Mouse (Mus musculus): Measurements from ENCODE around the gene Ccdc120. TPM values are rescaled to one million over a fixed set of nuclear protein-coding genes. Genes with fewer than 3 reads are reported as not detected.

Ccdc120 gene
- 10 to 100 TPM; 26.3 TPM for total RNA-seq (2021)
- long read RNA-seq, experiment 1, partial matches to known transcripts = 2 of 12 reads
- long read RNA-seq, experiment 1, other reads (novel, unspliced or antisense) = 10 of 12 reads
- long read RNA-seq, experiment 2, partial matches to known transcripts = 1 of 12 reads
- long read RNA-seq, experiment 2, other reads (novel, unspliced or antisense) = 8 of 12 reads

DNA sequence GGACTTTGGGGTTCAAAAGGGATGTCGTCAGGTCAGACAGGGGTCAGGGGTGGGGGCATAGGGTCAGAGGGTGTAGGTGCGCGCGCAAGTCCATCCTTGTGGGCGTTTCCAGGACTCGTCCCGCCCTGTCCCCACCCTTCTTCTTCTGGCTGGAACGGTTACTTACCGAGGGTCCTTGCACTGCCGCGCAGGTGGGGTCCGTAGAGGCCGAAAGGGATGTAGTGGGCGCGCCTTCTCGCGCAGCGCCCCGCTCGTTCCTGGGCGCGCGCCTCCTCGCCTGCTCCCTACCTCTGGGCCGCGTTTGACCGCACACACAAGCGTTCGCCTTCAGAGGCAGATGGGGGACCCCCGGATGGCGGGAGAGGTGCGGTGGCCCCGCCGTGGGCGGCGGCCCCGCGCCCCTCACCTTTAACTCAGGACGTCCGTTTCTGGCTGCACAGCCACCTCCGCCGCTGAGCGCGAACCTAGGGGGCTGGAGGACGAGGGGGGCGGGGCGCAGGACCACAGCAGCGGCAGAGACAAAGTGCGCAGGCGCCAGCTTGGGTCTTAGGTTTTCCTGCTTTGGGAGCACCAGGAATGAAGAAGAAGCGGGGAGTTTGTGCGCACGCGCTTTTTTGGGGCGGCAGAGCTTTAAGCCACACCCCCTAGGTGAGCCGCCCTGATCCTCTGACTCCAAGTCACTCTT is at the start of gene Ccdc120:
TSS of gene Ccdc120 (minus strand) at position 474 of the 685 bp plus-strand sequence.
- 0 out of 2 replicates have a peak within 1 kb of the TSS, but pooled peaks have one; percentile 57 for H3K27ac ChIP-seq
- intact Hi-C loops (cut with DNase I) = no loop called here
- TF ChIP-seq CTCF (IDR thresholded peaks at IDR 0.05) = no peak
- peak; percentile 70 to 72 for DNase-seq (ENCODE audit: extremely low spot score in 1 of 2, low spot score in 2 of 2)
- peak within 1 kb of the TSS; percentile 54 for H3K4me3 ChIP-seq

DNA sequence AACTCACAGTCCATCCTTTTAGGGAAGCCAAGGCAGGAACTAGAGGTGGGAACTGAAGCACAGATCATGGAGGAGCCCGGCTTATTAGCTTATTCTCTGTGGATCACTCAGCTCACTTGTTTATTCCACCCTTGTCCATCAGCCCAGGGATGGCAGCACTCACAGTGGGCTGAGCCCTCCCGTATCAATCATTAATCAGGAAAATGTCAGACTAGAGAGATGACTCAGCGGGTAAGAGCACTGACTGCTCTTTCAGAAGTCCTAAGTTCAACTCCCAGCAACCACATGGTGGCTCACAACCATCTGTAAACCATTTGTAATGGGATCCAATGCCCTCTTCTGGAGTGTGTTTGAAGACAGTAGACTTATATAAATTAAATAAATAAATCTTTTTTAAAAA is 46.6 kb upstream of the Ccdc120 start:
- no peak for TF ChIP-seq CTCF (IDR thresholded peaks at IDR 0.05)
- DNase-seq (ENCODE audit: extremely low spot score in 1 of 2, low spot score in 2 of 2) = no peak
- intact Hi-C loops (cut with DNase I) = no loop called here
- Histone ChIP-seq H3K27ac (no peak overlapping the region), H3K4me3 (no peak overlapping the region)

DNA sequence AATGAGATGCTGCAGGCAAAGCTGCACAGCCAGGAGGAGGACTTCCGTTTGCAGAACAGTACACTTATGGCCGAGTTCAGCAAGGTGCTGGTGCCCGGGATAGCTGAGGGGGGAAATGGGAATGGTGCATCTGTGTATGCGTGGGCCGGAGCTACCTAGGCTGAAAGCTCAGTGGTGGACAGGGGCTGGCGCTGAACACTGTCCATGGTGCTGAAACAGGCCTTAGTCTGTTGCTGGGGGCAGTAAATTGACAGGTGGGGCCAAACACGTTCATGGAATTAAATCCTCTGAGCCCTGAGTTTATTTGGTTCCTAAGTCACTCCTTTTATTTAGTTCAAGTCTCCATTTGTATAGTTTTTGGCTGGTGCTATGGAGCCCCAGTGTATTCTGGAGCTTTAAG is 44.3 kb upstream of the Ccdc120 start:
- DNase-seq (ENCODE audit: extremely low spot score in 1 of 2, low spot score in 2 of 2) = no peak
- no peak overlapping the region for H3K4me3 ChIP-seq
- H3K27ac ChIP-seq = no peak overlapping the region
- no peak for TF ChIP-seq CTCF (IDR thresholded peaks at IDR 0.05)
- intact Hi-C loops (cut with DNase I) = no loop called here

DNA sequence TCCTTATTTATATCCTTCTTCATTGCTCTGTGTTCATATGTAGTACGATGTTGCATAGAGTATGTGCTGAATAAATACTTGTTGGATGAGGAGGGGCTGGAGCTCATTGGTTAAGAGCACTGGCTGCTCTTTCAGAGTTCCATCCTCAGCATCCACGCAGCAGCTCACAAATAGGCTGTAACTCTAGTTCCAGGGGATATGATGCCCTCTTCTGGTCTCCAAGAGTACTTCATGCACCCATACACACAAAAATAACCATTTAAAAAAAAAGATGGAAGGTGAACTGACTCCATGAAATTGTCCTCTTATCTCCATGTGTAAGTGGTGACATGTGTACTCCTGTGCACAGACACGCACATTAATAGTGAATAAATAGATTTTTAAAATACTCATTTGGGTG is 42.7 kb upstream of the Ccdc120 start:
- TF ChIP-seq CTCF (IDR thresholded peaks at IDR 0.05) = peak; percentile 43
- Histone ChIP-seq H3K27ac (no peak overlapping the region), H3K4me3 (no peak overlapping the region)
- no peak for DNase-seq (ENCODE audit: extremely low spot score in 1 of 2, low spot score in 2 of 2)
- intact Hi-C loops (cut with DNase I) = no loop called here

DNA sequence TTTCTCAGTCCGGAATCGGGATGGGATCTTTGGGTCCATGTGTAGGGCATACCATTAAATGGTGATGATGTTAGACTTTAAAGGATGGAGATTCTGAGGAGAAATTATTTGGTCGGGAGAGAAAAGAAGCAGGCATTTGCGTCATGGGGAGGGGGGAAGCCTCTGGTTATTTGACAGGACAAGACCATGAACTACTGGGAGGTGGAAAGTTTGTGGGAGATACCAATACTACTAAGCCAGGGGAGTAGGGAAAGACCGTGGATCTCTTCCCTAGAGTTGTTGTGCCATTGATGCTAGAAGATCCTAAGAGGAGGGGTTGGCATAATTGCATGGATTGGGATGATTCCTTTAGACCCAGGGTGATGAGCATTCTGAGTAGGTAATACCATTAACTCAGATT is 39.6 kb upstream of the Ccdc120 start:
- intact Hi-C loops (cut with DNase I) = no loop called here
- TF ChIP-seq CTCF (IDR thresholded peaks at IDR 0.05) = no peak
- peak overlapping the region; percentile 90 for H3K27ac ChIP-seq
- no peak for DNase-seq (ENCODE audit: extremely low spot score in 1 of 2, low spot score in 2 of 2)
- peak overlapping the region; percentile 64 for H3K4me3 ChIP-seq

DNA sequence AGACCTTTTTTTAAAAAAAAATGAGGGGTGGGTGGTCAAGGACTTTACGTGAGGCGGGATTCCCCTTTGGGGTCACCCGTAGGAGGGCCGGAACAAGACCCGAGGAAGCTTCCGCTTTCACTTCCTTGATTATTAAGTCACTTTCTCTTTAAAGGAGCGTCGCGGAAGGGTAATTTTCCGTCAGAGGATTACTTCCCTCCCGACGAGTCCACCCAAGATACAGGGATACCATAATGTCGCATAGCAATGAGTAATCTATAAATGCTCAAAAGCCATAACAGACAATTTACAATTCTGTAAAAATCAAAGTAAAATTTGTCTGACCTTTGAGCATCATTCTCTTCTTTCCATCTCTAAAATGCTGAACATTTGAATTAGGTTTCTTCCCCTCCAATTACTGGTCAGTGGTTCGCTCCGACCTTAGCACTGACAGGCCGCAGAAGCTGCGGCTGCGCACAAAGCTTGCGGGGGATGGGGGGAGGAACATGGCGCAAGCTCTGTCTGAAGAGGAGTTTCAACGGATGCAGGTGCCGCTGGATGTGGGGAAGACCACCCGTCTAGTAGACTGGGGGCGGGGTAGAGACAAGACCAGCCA is 38.9 kb upstream of the Ccdc120 start, which contains the start of gene Gripap1:
TSS of gene Gripap1 (plus strand) at position 224 of the 595 bp plus-strand sequence.
- DNase-seq (ENCODE audit: extremely low spot score in 1 of 2, low spot score in 2 of 2) = peak; percentile 67 to 72
- TF ChIP-seq CTCF (IDR thresholded peaks at IDR 0.05) = no peak
- intact Hi-C loops (cut with DNase I) = no loop called here
- peak within 1 kb of the TSS; percentile 90 for H3K27ac ChIP-seq
- H3K4me3 ChIP-seq = peak within 1 kb of the TSS; percentile 64

DNA sequence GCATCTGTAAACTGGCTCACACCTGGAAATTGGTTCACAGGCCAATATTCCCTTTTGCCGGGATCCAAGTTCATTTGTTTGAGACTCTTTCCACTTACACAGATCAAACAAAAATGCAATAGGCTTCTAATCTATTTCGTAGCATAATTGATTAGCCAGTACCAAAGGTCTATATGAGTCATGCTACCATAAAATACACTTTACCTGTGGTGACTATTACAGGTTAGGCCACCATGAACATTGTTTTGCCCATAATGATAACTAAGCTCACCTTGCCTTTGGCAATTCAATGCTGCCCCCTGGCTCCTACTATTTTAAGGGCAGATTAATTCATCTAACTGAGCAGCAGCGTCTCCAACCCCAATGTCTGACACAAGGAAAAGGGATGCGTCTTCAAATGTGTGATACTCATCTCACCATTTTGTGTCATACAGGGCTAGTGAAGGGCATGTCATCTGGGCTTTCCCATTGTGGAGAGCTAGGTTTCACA is 31.9 kb upstream of the Ccdc120 start:
- H3K4me3 ChIP-seq = no peak overlapping the region
- H3K27ac ChIP-seq = no peak overlapping the region
- no peak for TF ChIP-seq CTCF (IDR thresholded peaks at IDR 0.05)
- intact Hi-C loops (cut with DNase I) = no loop called here
- no peak for DNase-seq (ENCODE audit: extremely low spot score in 1 of 2, low spot score in 2 of 2)

DNA sequence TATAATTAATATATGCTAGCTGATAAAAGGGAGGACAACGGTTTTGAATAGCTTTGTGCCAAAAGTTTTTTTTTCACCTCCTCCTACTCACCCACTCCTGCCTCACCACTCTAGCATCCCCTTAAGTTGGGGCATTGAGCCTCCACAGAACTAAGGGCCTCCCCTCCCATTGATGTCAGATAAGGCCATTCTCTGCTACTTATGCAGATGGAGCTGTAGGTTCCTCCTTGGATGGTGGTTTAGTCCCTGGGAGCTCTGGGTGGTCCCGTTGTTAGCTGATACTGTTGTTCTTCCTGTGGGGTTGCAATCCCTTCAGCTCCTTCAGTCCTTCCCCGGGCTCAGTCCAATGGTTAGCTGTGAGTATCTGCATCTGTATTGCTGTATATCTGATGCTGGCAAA is 28.6 kb upstream of the Ccdc120 start:
- no peak overlapping the region for H3K27ac ChIP-seq
- intact Hi-C loops (cut with DNase I) = loop anchor here (5.0 kb wide), 1 partner anchor 357 kb away; no protein-coding TSS in a partner anchor
- no peak for DNase-seq (ENCODE audit: extremely low spot score in 1 of 2, low spot score in 2 of 2)
- no peak for TF ChIP-seq CTCF (IDR thresholded peaks at IDR 0.05)
- H3K4me3 ChIP-seq = no peak overlapping the region

DNA sequence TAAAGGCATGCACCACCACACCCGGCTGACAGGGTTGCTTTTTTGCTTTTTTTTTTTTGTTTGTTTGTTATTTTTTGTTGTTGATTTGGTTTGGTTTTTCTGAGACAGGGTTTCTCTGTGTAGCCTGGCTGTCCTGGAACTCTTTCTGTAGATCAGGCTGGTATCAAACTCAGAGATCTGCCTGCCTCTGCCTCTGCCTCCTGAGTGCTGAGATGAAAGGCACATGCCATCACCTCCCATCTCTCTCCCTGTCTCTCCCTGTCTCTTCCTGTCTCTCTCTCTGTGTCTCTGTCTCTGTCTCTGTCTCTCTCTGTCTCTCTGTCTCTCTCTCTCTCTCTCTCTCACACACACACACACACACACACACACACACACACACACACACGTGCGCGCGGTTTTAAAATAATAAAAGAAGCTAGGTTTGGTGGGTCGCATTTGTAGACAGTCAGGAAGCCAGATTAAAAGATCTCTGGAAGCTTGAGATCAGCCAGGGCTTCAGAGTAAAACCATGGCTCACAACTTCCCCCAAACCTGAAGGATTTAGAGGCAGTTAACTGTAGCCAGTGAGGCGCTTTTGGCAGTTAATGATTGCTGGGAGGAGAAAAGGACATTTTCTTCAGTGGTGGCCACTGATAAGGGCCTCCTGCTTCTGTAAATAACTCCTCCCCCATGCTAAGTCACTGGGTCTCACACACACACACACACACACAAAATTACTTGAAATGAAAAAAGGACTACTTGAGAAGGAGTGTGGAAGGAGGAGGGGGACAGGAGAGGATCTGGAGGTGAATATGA is 27.9 kb upstream of the Ccdc120 start:
- H3K27ac ChIP-seq = no peak overlapping the region
- intact Hi-C loops (cut with DNase I) = loop anchor here (5.0 kb wide), 1 partner anchor 356 kb away; no protein-coding TSS in a partner anchor
- no peak overlapping the region for H3K4me3 ChIP-seq
- DNase-seq (ENCODE audit: extremely low spot score in 1 of 2, low spot score in 2 of 2) = no peak
- no peak for TF ChIP-seq CTCF (IDR thresholded peaks at IDR 0.05)

DNA sequence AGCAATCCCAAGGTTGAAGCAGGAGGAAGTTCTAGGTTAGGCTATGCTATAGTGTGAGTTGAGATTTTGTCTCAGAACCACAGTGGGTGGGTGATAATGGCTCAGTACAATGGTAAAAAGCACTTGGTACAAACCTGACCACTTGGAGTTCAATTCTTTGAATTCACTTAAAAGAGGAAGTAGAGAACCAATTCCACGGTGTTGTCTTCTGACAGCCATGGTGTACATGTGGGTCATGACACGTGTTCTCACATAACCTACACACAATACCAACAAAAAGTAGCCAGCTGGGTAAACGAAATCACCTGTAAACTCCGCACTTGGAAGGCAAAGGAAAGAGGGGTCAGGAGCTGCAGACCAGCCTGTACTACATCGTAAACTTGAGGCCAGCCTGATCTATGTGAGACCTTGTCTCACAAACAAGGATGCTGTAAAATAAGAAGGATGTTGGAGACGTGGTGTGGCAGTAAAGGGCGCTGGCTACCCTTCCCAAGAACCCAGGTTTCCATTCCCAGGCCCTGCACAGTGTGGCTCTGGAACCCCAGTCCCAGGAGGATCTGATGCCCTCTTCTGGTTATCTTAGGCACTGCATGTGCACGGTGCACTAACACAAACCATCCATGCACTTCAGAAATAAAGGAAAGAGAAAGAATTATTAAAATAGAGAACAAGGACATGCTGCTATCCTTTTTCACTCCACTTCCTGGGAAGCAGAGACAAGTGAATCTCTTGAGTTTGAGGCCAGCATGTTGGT is 25.8 kb upstream of the Ccdc120 start:
- Histone ChIP-seq H3K27ac (no peak overlapping the region), H3K4me3 (no peak overlapping the region)
- DNase-seq (ENCODE audit: extremely low spot score in 1 of 2, low spot score in 2 of 2) = peak; percentile 34 to 52
- intact Hi-C loops (cut with DNase I) = loop anchor here (5.0 kb wide), 1 partner anchor 354 kb away; no protein-coding TSS in a partner anchor
- peak; percentile 77 for TF ChIP-seq CTCF (IDR thresholded peaks at IDR 0.05)
